Mouse (Mus musculus): ENCODE measurements around the gene Thy1. TPM values are rescaled to one million over a fixed set of nuclear protein-coding genes. Genes with fewer than 3 reads are reported as not detected.

The Thy1 gene
- polyA plus RNA-seq, 1 experiment from 2014 or later, result 0.55 TPM

GRCm38 (mm10) chr9:44016304-44016703 lies 26.9 kb upstream of the Thy1 start:
- H3K4me2 ChIP-seq, result no peak overlapping the region
- H3K4me3 ChIP-seq, result no peak overlapping the region
- no peak overlapping the region for H3K9ac ChIP-seq
- 83% methylated on average over 5 of the region's 5 CpGs for WGBS
- ATAC-seq (ENCODE audit: low FRiP score), result no peak
- H3K27ac ChIP-seq, result no peak overlapping the region
- peaks cover 18% of the 10 kb centered on the region for H3K4me1 ChIP-seq (replicated peaks)
- H3K36me3 ChIP-seq, result no peaks in the 10 kb centered on the region
- no peaks in the 10 kb centered on the region for H3K9me3 ChIP-seq
- H3K27me3 ChIP-seq, result no peaks in the 10 kb centered on the region

- H3K27me3 ChIP-seq, result no peaks in the 10 kb centered on the region
- H3K4me2 ChIP-seq, result no peak overlapping the region
- ATAC-seq (ENCODE audit: low FRiP score), result no peak
- no peak overlapping the region for H3K9ac ChIP-seq
- no peaks in the 10 kb centered on the region for H3K36me3 ChIP-seq
- no peak overlapping the region for H3K4me3 ChIP-seq
- peaks cover 10% of the 10 kb centered on the region for H3K4me1 ChIP-seq (replicated peaks)
- no peaks in the 10 kb centered on the region for H3K9me3 ChIP-seq
- WGBS, result 83% methylated on average over 5 of the region's 5 CpGs
- no peak overlapping the region for H3K27ac ChIP-seq
Measured at GRCm38 (mm10) chr9:44017846-44018245, 25.3 kb upstream of the Thy1 start.

- Histone ChIP-seq H3K9me3 (no peaks in the 10 kb centered on the region), H3K4me3 (no peak overlapping the region), H3K4me2 (no peak overlapping the region), H3K9ac (no peak overlapping the region), H3K27me3 (no peaks in the 10 kb centered on the region), H3K27ac (no peak overlapping the region), H3K4me1 (replicated peaks) (no peaks in the 10 kb centered on the region), H3K36me3 (no peaks in the 10 kb centered on the region)
- ATAC-seq (ENCODE audit: low FRiP score), result no peak
- 85% methylated on average over 7 of the region's 7 CpGs for WGBS
Measured at GRCm38 (mm10) chr9:44020001-44020400, 23.2 kb upstream of the Thy1 start.

GRCm38 (mm10) chr9:44022100-44022847 lies 20.9 kb upstream of the Thy1 start:
- no peak for ATAC-seq (ENCODE audit: low FRiP score)
- 69% methylated on average over 8 of the region's 8 CpGs for WGBS
- Histone ChIP-seq H3K4me2 (no peak overlapping the region), H3K27me3 (no peaks in the 10 kb centered on the region), H3K4me1 (replicated peaks) (no peaks in the 10 kb centered on the region), H3K27ac (no peak overlapping the region), H3K36me3 (no peaks in the 10 kb centered on the region), H3K9ac (no peak overlapping the region), H3K4me3 (no peak overlapping the region), H3K9me3 (no peaks in the 10 kb centered on the region)

GRCm38 (mm10) chr9:44024096-44024495 lies 19.1 kb upstream of the Thy1 start:
- no peak overlapping the region for H3K4me2 ChIP-seq
- H3K27ac ChIP-seq, result no peak overlapping the region
- H3K4me1 ChIP-seq (replicated peaks), result no peaks in the 10 kb centered on the region
- ATAC-seq (ENCODE audit: low FRiP score), result no peak
- H3K36me3 ChIP-seq, result no peaks in the 10 kb centered on the region
- no peaks in the 10 kb centered on the region for H3K9me3 ChIP-seq
- H3K27me3 ChIP-seq, result no peaks in the 10 kb centered on the region
- 82% methylated on average over 3 of the region's 3 CpGs for WGBS
- H3K9ac ChIP-seq, result no peak overlapping the region
- no peak overlapping the region for H3K4me3 ChIP-seq

GRCm38 (mm10) chr9:44029580-44030236 lies 13.5 kb upstream of the Thy1 start:
- Histone ChIP-seq H3K27me3 (no peaks in the 10 kb centered on the region), H3K36me3 (no peaks in the 10 kb centered on the region), H3K4me2 (no peak overlapping the region), H3K4me1 (replicated peaks) (no peaks in the 10 kb centered on the region), H3K9ac (no peak overlapping the region), H3K9me3 (no peaks in the 10 kb centered on the region), H3K4me3 (no peak overlapping the region), H3K27ac (no peak overlapping the region)
- ATAC-seq (ENCODE audit: low FRiP score), result no peak
- WGBS, result 58% methylated on average over 5 of the region's 5 CpGs

- ATAC-seq (ENCODE audit: low FRiP score), result no peak
- 92% methylated on average over 4 of the region's 4 CpGs for WGBS
- no peaks in the 10 kb centered on the region for H3K9me3 ChIP-seq
- no peaks in the 10 kb centered on the region for H3K36me3 ChIP-seq
- no peak overlapping the region for H3K9ac ChIP-seq
- H3K4me1 ChIP-seq (replicated peaks), result no peaks in the 10 kb centered on the region
- H3K27ac ChIP-seq, result no peak overlapping the region
- no peak overlapping the region for H3K4me2 ChIP-seq
- no peak overlapping the region for H3K4me3 ChIP-seq
- no peaks in the 10 kb centered on the region for H3K27me3 ChIP-seq
Measured at GRCm38 (mm10) chr9:44030646-44031045, 12.5 kb upstream of the Thy1 start.

GRCm38 (mm10) chr9:44031079-44031478 lies 12.1 kb upstream of the Thy1 start:
- Histone ChIP-seq H3K4me2 (no peak overlapping the region), H3K36me3 (no peaks in the 10 kb centered on the region), H3K9me3 (no peaks in the 10 kb centered on the region), H3K9ac (no peak overlapping the region), H3K4me3 (no peak overlapping the region), H3K27ac (no peak overlapping the region), H3K27me3 (no peaks in the 10 kb centered on the region), H3K4me1 (replicated peaks) (no peaks in the 10 kb centered on the region)
- no peak for ATAC-seq (ENCODE audit: low FRiP score)
- WGBS, result 87% methylated on average over 5 of the region's 5 CpGs

GRCm38 (mm10) chr9:44031946-44032345 lies 11.2 kb upstream of the Thy1 start:
- Histone ChIP-seq H3K4me3 (no peak overlapping the region), H3K9me3 (no peaks in the 10 kb centered on the region), H3K27me3 (no peaks in the 10 kb centered on the region), H3K9ac (no peak overlapping the region), H3K36me3 (no peaks in the 10 kb centered on the region), H3K4me1 (replicated peaks) (no peaks in the 10 kb centered on the region), H3K27ac (no peak overlapping the region), H3K4me2 (no peak overlapping the region)
- 85% methylated on average over 4 of the region's 4 CpGs for WGBS
- ATAC-seq (ENCODE audit: low FRiP score), result no peak

- H3K9ac ChIP-seq, result no peak overlapping the region
- no peaks in the 10 kb centered on the region for H3K9me3 ChIP-seq
- no peaks in the 10 kb centered on the region for H3K27me3 ChIP-seq
- no peaks in the 10 kb centered on the region for H3K4me1 ChIP-seq (replicated peaks)
- WGBS, result 94% methylated on average over 5 of the region's 5 CpGs
- H3K36me3 ChIP-seq, result no peaks in the 10 kb centered on the region
- H3K4me3 ChIP-seq, result no peak overlapping the region
- H3K27ac ChIP-seq, result no peak overlapping the region
- ATAC-seq (ENCODE audit: low FRiP score), result no peak
- no peak overlapping the region for H3K4me2 ChIP-seq
Measured at GRCm38 (mm10) chr9:44033317-44033716, 9.9 kb upstream of the Thy1 start.

- WGBS, result 76% methylated on average over 13 of the region's 13 CpGs
- no peaks in the 10 kb centered on the region for H3K27me3 ChIP-seq
- H3K9ac ChIP-seq, result no peak overlapping the region
- H3K27ac ChIP-seq, result no peak overlapping the region
- H3K36me3 ChIP-seq, result no peaks in the 10 kb centered on the region
- H3K4me2 ChIP-seq, result no peak overlapping the region
- H3K4me1 ChIP-seq (replicated peaks), result no peaks in the 10 kb centered on the region
- no peak overlapping the region for H3K4me3 ChIP-seq
- ATAC-seq (ENCODE audit: low FRiP score), result no peak
- no peaks in the 10 kb centered on the region for H3K9me3 ChIP-seq
Measured at GRCm38 (mm10) chr9:44033957-44034727, 9.0 kb upstream of the Thy1 start.

- no peak for ATAC-seq (ENCODE audit: low FRiP score)
- Histone ChIP-seq H3K4me3 (no peak overlapping the region), H3K36me3 (no peaks in the 10 kb centered on the region), H3K27ac (no peak overlapping the region), H3K4me2 (no peak overlapping the region), H3K27me3 (peaks cover 8% of the 10 kb centered on the region), H3K4me1 (replicated peaks) (no peaks in the 10 kb centered on the region), H3K9ac (no peak overlapping the region), H3K9me3 (no peaks in the 10 kb centered on the region)
- whole genome bisulfite sequencing, result 93% methylated on average over 5 of the region's 5 CpGs
Measured at GRCm38 (mm10) chr9:44037106-44037505, 6.1 kb upstream of the Thy1 start.

All from hindbrain, embryonic 13.5 days (tissue).